Mouse (Mus musculus): ENCODE results near the gene Ppp1r14c. TPM values are rescaled to one million over a fixed set of nuclear protein-coding genes. Genes with fewer than 3 reads are reported as not detected.

Gene Ppp1r14c
- polyA plus RNA-seq, 1 experiment: 0.32 TPM

DNA sequence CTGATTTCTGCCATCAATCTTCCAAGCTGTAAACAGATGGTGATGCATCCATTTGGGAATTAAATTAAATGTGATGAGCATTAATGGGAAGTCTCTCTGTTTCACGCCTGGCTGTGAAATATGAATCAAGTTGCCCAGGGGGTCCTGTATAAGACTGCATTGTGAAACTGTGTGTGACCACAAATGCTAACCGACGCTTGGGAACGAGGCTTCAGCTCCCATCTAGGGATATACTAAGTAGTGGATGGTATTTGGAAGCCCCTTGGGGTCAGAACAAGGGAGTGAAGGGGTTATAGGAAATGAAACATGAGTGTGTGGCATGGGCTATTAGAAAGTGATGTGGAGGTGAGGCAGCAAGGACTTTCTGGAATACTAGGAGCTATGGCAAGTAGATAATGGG is 86.1 kb downstream of the Ppp1r14c start:
- Histone ChIP-seq H3ac (ENCODE audit: control insufficient read depth, insufficient read length, low read depth) (no peak overlapping the region), H3K36me3 (ENCODE audit: control insufficient read depth, insufficient read depth) (no peaks in the 10 kb centered on the region), H3K79me3 (ENCODE audit: low read depth) (no peaks in the 10 kb centered on the region), H3K4me3 (ENCODE audit: insufficient read depth, poor library complexity, severe bottlenecking) (no peak overlapping the region), H3K27me3 (ENCODE audit: control insufficient read depth, insufficient read depth, insufficient read length) (no peaks in the 10 kb centered on the region), H3K79me2 (ENCODE audit: control insufficient read depth, insufficient read depth) (no peaks in the 10 kb centered on the region)
- TF ChIP-seq CEBPB (IDR thresholded peaks at IDR 0.05; ENCODE audit: low read depth) (no peak), USF1 (IDR thresholded peaks at IDR 0.05; ENCODE audit: low read depth) (no peak), MYOG (IDR thresholded peaks at IDR 0.05; ENCODE audit: control insufficient read depth, extremely low read depth, insufficient read length) (no peak), FOSL1 (IDR thresholded peaks at IDR 0.05; ENCODE audit: insufficient read depth, low read length, poor library complexity, severe bottlenecking) (no peak), CTCF (IDR thresholded peaks at IDR 0.05; ENCODE audit: control insufficient read depth, insufficient read depth, insufficient read length) (no peak), MAX (IDR thresholded peaks at IDR 0.05) (no peak), MYOD1 (IDR thresholded peaks at IDR 0.05; ENCODE audit: control insufficient read depth, insufficient read length, low read depth) (no peak)

- Histone ChIP-seq H3K27me3 (ENCODE audit: control insufficient read depth, insufficient read depth, insufficient read length) (no peaks in the 10 kb centered on the region), H3K4me3 (ENCODE audit: insufficient read depth, poor library complexity, severe bottlenecking) (no peak overlapping the region), H3K79me2 (ENCODE audit: control insufficient read depth, insufficient read depth) (no peaks in the 10 kb centered on the region), H3K36me3 (ENCODE audit: control insufficient read depth, insufficient read depth) (no peaks in the 10 kb centered on the region), H3K79me3 (ENCODE audit: low read depth) (no peaks in the 10 kb centered on the region), H3ac (ENCODE audit: control insufficient read depth, insufficient read length, low read depth) (no peak overlapping the region)
- no peak for TF ChIP-seq MYOD1 (IDR thresholded peaks at IDR 0.05; ENCODE audit: control insufficient read depth, insufficient read length, low read depth)
- no peak for TF ChIP-seq FOSL1 (IDR thresholded peaks at IDR 0.05; ENCODE audit: insufficient read depth, low read length, poor library complexity, severe bottlenecking)
- TF ChIP-seq CEBPB (IDR thresholded peaks at IDR 0.05; ENCODE audit: low read depth): no peak
- TF ChIP-seq MYOG (IDR thresholded peaks at IDR 0.05; ENCODE audit: control insufficient read depth, extremely low read depth, insufficient read length): no peak
- TF ChIP-seq CTCF (IDR thresholded peaks at IDR 0.05; ENCODE audit: control insufficient read depth, insufficient read depth, insufficient read length): no peak
- no peak for TF ChIP-seq USF1 (IDR thresholded peaks at IDR 0.05; ENCODE audit: low read depth)
- no peak for TF ChIP-seq MAX (IDR thresholded peaks at IDR 0.05)
These were observed 87.1 kb downstream of the Ppp1r14c start for GRCm38 (mm10) chr10:3452822-3453475.

- no peak overlapping the region for H3ac ChIP-seq (ENCODE audit: control insufficient read depth, insufficient read length, low read depth)
- H3K79me2 ChIP-seq (ENCODE audit: control insufficient read depth, insufficient read depth): no peaks in the 10 kb centered on the region
- H3K36me3 ChIP-seq (ENCODE audit: control insufficient read depth, insufficient read depth): no peaks in the 10 kb centered on the region
- H3K79me3 ChIP-seq (ENCODE audit: low read depth): no peaks in the 10 kb centered on the region
- TF ChIP-seq FOSL1 (IDR thresholded peaks at IDR 0.05; ENCODE audit: insufficient read depth, low read length, poor library complexity, severe bottlenecking): no peak
- no peak for TF ChIP-seq CTCF (IDR thresholded peaks at IDR 0.05; ENCODE audit: control insufficient read depth, insufficient read depth, insufficient read length)
- no peak for TF ChIP-seq CEBPB (IDR thresholded peaks at IDR 0.05; ENCODE audit: low read depth)
- no peak for TF ChIP-seq MYOG (IDR thresholded peaks at IDR 0.05; ENCODE audit: control insufficient read depth, extremely low read depth, insufficient read length)
- no peak for TF ChIP-seq MYOD1 (IDR thresholded peaks at IDR 0.05; ENCODE audit: control insufficient read depth, insufficient read length, low read depth)
- no peak for TF ChIP-seq USF1 (IDR thresholded peaks at IDR 0.05; ENCODE audit: low read depth)
- no peak for TF ChIP-seq MAX (IDR thresholded peaks at IDR 0.05)
- no peak overlapping the region for H3K4me3 ChIP-seq (ENCODE audit: insufficient read depth, poor library complexity, severe bottlenecking)
- H3K27me3 ChIP-seq (ENCODE audit: control insufficient read depth, insufficient read depth, insufficient read length): no peaks in the 10 kb centered on the region
These were observed 92.8 kb downstream of the Ppp1r14c start for GRCm38 (mm10) chr10:3458686-3459085.

DNA sequence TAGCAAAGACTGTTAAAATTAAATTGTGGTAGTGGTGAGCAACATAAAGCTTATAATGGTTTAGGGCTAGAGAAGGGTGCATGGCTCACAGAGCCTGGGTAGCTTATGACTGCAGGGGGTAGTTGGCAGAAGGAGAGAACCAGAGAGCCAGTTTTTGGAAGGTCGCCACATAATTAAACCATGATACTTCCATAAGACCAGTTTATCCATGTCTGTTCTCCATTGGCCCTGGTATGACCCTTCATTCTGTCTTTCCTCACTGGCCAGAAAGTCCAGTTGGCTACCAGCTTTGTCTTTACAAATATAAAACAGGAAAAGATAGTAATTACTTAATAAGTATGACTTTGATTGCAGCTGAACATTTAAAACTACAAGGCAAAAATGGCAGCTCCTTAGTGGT is 95.0 kb downstream of the Ppp1r14c start:
- H3K79me3 ChIP-seq (ENCODE audit: low read depth): no peaks in the 10 kb centered on the region
- H3K79me2 ChIP-seq (ENCODE audit: control insufficient read depth, insufficient read depth): no peaks in the 10 kb centered on the region
- H3K36me3 ChIP-seq (ENCODE audit: control insufficient read depth, insufficient read depth): no peaks in the 10 kb centered on the region
- no peaks in the 10 kb centered on the region for H3K27me3 ChIP-seq (ENCODE audit: control insufficient read depth, insufficient read depth, insufficient read length)
- TF ChIP-seq MYOD1 (IDR thresholded peaks at IDR 0.05; ENCODE audit: control insufficient read depth, insufficient read length, low read depth): no peak
- TF ChIP-seq CTCF (IDR thresholded peaks at IDR 0.05; ENCODE audit: control insufficient read depth, insufficient read depth, insufficient read length): no peak
- TF ChIP-seq USF1 (IDR thresholded peaks at IDR 0.05; ENCODE audit: low read depth): no peak
- no peak for TF ChIP-seq MYOG (IDR thresholded peaks at IDR 0.05; ENCODE audit: control insufficient read depth, extremely low read depth, insufficient read length)
- no peak for TF ChIP-seq FOSL1 (IDR thresholded peaks at IDR 0.05; ENCODE audit: insufficient read depth, low read length, poor library complexity, severe bottlenecking)
- TF ChIP-seq CEBPB (IDR thresholded peaks at IDR 0.05; ENCODE audit: low read depth): no peak
- no peak for TF ChIP-seq MAX (IDR thresholded peaks at IDR 0.05)
- H3ac ChIP-seq (ENCODE audit: control insufficient read depth, insufficient read length, low read depth): no peak overlapping the region
- no peak overlapping the region for H3K4me3 ChIP-seq (ENCODE audit: insufficient read depth, poor library complexity, severe bottlenecking)

- Histone ChIP-seq H3ac (ENCODE audit: control insufficient read depth, insufficient read length, low read depth) (no peak overlapping the region), H3K79me2 (ENCODE audit: control insufficient read depth, insufficient read depth) (no peaks in the 10 kb centered on the region), H3K79me3 (ENCODE audit: low read depth) (no peaks in the 10 kb centered on the region), H3K27me3 (ENCODE audit: control insufficient read depth, insufficient read depth, insufficient read length) (no peaks in the 10 kb centered on the region), H3K4me3 (ENCODE audit: insufficient read depth, poor library complexity, severe bottlenecking) (no peak overlapping the region), H3K36me3 (ENCODE audit: control insufficient read depth, insufficient read depth) (no peaks in the 10 kb centered on the region)
- TF ChIP-seq CEBPB (IDR thresholded peaks at IDR 0.05; ENCODE audit: low read depth): peak; percentile 77
- no peak for TF ChIP-seq MYOD1 (IDR thresholded peaks at IDR 0.05; ENCODE audit: control insufficient read depth, insufficient read length, low read depth)
- no peak for TF ChIP-seq MAX (IDR thresholded peaks at IDR 0.05)
- TF ChIP-seq CTCF (IDR thresholded peaks at IDR 0.05; ENCODE audit: control insufficient read depth, insufficient read depth, insufficient read length): no peak
- TF ChIP-seq USF1 (IDR thresholded peaks at IDR 0.05; ENCODE audit: low read depth): no peak
- no peak for TF ChIP-seq FOSL1 (IDR thresholded peaks at IDR 0.05; ENCODE audit: insufficient read depth, low read length, poor library complexity, severe bottlenecking)
These were observed 100.3 kb downstream of the Ppp1r14c start for GRCm38 (mm10) chr10:3466135-3466626.

All from C2C12 (cell line).